Mouse (Mus musculus): ENCODE data around the gene Slc51a.

DNA sequence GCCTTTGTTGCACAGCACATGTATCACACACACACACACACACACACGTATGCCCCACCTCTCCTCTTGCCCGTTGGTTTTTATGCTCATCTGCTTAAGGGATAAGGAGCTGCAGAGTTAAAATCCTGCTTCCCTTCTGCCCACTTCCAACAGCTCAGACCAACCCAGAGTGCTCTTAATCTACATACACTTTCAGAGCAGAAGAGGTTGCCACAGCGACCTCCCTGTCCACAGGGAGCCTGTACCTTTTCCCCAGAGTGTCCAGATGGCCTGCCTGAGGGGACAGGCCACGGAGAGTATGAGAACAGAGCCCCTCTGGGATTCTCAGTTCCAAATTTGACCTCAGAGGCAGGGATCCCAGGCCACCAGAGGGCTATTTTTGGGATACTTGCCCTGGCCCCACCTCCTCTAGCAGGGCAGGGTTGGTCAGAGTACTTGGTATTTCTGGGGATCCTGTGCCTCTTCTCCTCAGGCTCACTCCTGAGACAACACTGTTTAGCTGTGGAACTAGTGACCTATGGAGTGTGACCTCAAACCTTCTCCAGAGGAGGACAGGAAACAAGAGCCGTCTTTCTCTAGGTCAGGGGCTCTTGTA, 47.6 kb upstream of the Slc51a start:
- TF ChIP-seq CTCF (IDR thresholded peaks at IDR 0.05; ENCODE audit: low read depth) (no peak), EP300 (IDR thresholded peaks at IDR 0.05; ENCODE audit: low read depth) (no peak)
